Mouse (Mus musculus) gastrocnemius, postnatal 14 days (tissue): ENCODE results near the gene Arid5b. TPM values are rescaled to one million over a fixed set of nuclear protein-coding genes. Genes with fewer than 3 reads are reported as not detected.

Experiments
- DNase-seq: peaks from one replicate; pipeline ENCODE4 v3.0.0; 2021; ENCODE audit warnings: mixed read lengths
- intact Hi-C: fragments of 180-260 bp; cut with DNase I; formaldehyde crosslinking; loops from one replicate; pipeline ENCODE4 v1.15.1; 2025; ENCODE audit warnings: low total_unique reads
- total RNA-seq, 2 experiments: library from RNA; stranded (reverse); gene quantifications; 2 replicates each; pipeline ENCODE4 v1.2.3; 2021

The Arid5b gene
- total RNA-seq, 2 experiments from 2014 or later: 16.9 to 21.5 TPM

GRCm38 (mm10) chr10:68276350-68276975 lies 2.1 kb downstream of the Arid5b start:
- intact Hi-C loops: loop anchor here (10.0 kb wide), 1 partner anchor 102 kb away; no protein-coding TSS in a partner anchor
- DNase-seq: peak; percentile 70

- intact Hi-C loops: loop anchor here (10.0 kb wide), 1 partner anchor 100 kb away; no protein-coding TSS in a partner anchor
- DNase-seq: peak; percentile 24
These were observed 3.4 kb downstream of the Arid5b start for GRCm38 (mm10) chr10:68274900-68275760.

DNA sequence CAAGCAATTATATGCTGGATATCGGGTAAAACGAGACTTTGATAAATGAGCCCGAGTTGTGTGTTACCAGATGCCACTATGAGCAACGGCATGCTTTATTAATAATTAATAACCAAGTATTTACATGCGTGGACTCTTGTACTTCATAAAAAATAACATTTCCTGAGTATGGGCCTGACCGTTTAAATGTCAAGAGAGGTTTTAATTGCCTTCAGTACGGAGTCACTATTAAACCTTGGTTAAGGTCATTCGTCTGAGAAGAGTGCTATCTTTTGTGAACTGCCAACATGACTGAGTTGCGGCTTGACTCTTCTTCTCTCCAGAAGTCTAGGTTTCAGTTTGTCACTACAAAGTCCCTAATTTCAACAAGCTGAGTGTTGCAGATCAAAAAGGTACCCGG lies 8.8 kb downstream of the Arid5b start:
- DNase-seq: no peak
- intact Hi-C loops: loop anchor here (10.0 kb wide), 1 partner anchor 95 kb away; no protein-coding TSS in a partner anchor

GRCm38 (mm10) chr10:68268629-68269028 lies 9.9 kb downstream of the Arid5b start:
- DNase-seq: no peak
- intact Hi-C loops: no loop called here

DNA sequence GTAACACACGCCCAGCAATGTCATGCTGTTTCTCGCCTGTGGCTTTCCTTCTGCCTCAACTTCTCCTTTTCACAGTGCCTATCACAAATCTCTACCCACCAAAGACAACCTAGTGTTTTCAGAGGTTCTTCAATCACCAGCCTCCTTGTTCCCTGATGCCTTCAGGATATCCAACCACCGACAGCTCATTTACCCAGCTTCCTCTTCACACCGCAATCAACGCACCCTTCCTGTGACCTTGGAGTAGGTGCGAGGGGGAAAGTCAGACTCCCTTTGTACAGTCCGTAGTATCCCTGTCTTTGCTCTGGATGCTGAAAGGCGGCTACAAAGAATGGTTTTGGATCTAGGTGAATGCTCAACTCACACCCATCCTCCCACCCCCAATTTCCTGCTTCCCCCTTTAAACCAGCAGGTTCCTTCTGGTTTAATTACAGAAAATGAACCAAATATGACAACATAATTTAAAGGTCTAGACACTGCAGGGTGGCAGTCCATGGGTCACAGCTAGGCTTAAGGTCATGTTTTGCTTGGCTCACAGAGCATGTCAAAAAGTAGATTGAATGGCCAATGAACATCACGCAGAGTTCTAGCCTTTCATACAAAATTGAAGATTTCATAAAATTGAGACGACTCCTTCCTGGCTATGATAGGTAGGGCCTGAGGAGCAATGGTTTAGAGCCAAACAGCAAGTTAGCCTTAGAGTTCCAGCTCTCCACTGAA lies 14.4 kb downstream of the Arid5b start:
- DNase-seq: no peak
- intact Hi-C loops: no loop called here

DNA sequence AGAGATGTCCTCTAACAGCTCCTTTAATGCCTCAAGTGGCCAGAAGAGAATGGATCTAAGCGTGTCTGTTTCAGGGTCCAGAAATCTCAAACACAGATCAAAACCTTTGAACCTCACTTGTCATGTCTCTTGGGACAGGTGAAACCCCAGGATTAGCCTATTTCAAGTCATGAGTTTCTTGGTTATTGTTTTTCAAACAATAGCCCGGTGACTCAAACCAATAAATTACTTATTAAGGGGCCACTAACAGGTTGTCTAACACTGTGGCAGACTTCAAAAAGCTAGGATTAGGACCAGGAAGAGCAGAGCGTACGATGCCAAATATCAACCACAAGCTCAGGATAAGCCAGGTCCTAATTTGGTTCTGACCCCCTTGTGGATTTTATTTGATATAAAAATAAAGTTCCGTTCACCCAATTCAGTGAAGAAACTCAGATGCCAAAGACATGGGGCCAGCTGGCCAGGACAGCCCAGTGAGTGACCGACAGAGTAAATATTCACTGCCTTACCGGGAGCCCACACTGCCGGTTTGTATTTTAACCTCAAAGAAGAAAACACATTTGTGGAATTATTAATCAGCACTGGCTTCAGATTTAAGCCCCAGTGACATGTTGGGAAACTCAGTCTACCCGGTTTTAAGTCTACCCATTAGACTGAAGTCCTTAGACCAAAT lies 15.1 kb downstream of the Arid5b start:
- intact Hi-C loops: no loop called here
- DNase-seq: no peak

GRCm38 (mm10) chr10:68259601-68260000 lies 18.9 kb downstream of the Arid5b start:
- intact Hi-C loops: no loop called here
- no peak for DNase-seq

- intact Hi-C loops: no loop called here
These were observed 21.0 kb downstream of the Arid5b start for GRCm38 (mm10) chr10:68257358-68258056.

DNA sequence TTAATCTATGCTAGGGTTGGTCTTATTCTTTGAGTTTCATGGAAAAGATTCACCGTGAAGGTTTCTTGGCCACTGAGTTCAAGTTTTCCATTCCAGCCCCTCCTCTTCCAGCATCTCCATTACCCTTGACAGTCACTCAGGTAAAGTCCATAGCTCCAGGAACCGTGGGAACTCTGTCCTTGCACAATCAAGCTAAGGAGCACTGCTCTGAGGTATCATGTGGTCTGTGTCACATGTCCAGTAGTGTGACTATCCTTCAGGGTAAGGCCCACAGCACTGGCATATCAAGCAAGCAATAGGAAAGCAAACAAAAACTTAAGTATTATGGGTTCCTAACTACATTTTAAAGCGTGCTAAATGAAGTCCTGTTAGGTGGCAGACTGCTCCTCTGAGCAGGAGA lies 22.4 kb downstream of the Arid5b start:
- DNase-seq: no peak
- intact Hi-C loops: no loop called here

More at GRCm38 (mm10) chr10:68257358-68258056, 21.0 kb downstream of the Arid5b start:
- DNase-seq: no peak

DNA sequence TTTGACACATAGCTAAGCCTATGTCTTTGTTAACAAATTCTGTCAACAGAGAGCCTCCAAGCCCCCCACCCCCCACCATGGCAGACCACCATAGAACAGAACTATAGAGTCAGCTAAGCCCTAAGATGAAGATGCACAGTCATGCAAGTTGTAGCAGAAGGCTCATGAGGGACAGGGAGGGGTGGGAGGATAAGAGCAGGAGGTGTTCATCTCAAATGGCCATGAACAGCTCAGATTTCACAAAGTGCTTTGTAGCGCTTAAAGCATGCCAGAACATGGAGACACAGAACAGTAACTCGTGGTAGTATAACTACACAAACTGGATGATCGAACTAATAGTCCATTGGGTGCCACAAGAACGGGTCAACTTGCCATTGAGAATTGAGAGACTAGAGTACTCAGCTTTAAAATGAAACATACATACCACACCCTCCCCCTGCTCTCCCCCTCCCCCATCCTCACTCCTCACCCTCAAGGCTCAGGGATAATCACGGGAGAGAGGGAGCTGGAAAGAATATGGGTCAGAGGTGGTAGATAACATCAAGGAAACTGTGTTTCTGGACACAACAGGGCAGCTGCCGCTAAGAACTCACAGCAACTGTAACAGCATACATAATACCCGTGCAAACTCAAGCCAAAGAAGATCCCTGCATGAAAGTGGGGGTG lies 25.0 kb downstream of the Arid5b start:
- intact Hi-C loops: no loop called here
- DNase-seq: no peak

DNA sequence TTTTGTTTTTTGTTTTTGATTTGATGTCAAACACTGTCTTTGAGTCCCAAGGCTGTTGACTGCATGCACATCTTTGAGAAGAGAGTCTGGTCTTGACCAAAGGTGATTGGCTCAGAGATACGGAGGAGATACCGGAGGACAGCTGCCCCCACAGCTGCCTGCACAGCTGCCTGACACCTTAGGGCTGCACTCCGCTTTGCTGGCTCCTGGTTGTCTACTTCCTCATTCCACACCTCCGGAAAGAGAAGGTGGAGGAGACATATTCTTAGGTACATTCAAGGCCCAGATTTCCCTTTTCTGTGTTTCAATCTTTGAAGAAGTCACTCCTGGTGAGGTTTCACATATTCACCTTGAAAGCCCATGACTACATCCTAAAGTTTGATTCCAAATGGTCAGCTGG lies 25.9 kb downstream of the Arid5b start:
- no peak for DNase-seq
- intact Hi-C loops: no loop called here

GRCm38 (mm10) chr10:68249355-68249782 lies 29.2 kb downstream of the Arid5b start:
- intact Hi-C loops: no loop called here
- DNase-seq: peak; percentile 13

DNA sequence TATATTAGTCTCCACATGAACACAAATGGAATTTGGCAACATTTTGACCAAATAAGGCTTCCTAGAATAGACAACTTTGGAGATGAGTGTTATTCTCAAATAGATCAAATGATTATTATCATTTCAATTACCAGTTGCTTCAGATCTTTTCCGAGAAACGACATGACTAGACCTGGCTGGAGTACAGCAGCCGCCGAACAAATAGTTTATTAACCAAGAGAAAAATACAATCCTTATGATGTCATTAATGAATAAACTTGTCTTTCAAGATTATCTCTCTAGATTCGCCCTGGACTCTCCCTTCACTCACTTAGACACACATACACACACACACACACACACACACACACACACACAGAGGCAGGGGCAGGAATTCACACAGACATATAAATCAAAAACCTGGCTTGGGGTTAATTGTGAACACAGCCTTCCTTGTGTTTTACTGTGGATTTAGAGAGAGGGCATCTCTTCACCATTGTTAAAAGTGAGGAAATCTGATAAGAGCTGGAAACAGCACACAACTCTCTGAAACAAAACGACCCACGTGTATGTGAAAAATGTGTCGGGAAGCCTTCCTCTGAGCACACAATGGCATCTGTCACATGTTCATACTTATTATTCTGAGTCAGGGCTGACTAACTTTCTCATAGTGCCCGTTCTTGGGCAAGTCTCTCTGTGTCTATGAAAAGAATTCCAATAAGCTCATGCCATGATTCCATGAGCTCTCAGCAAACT lies 30.1 kb downstream of the Arid5b start:
- DNase-seq: no peak
- intact Hi-C loops: no loop called here

- intact Hi-C loops: no loop called here
- no peak for DNase-seq
These were observed 30.9 kb downstream of the Arid5b start for GRCm38 (mm10) chr10:68247490-68248280.

DNA sequence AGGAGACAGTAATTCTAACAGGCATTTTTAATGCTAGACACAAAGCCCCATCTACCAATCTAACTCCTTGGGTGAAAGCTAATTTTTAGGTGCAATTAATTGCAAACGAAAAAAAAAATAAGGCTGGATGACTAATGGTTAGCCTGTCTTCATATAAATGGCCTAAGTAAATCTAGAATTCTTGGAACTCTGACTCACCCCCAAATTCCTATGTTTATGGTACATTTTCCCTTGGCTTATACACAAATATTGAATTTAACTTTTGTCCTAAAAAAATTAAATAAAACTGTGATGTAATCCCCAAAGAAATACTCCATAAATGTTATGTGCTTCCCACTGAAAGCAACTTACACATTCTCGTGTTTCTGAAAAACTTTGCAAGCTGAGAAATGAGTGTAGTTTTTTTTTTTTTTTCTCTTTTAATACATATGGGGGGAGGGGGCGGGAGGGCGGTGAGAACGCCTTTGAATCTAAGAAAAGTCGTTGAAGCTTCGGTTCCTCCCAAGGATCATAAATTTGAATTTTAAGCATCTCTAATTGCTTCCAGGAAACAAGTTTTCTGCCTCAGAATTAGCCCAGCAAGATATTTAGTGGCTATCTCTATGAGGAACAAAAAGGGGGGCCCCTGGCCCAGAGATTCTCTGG lies 31.8 kb downstream of the Arid5b start:
- DNase-seq: no peak

DNA sequence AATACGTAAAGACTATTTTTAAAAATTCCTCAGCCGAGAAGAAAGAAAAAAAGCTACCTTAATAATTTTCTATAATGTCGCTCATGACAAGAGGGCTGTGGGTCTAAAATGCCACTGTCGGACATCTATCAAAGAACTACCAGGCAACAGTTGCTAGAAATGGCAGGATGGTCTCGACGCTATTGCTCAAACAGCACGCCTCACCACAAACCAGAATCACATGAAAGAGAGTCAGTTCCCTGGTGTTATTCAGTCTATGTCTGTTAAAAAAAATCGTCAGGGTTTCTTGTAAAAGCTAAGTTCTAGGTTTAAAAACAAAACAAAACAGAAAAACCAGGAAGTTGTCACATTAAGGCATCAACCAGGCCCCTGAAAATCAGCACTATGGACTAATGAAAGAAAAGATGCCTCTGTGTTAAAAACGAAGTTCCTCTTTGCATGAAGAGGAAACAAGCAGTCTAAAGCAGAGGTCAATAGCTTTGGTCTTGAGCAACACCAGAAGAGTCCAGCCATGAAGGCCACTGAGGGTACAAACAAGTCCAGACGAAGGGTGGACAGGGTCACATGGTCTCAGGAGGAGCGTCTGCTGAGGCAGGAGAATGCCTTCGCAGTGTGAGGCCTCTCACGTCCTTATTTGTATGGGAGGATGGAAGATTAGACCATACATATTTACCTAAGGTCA lies 37.6 kb downstream of the Arid5b start:
- intact Hi-C loops: no loop called here
- no peak for DNase-seq

More for the DNA sequence above, 31.8 kb downstream of the Arid5b start:
- intact Hi-C loops: no loop called here
